Mouse (Mus musculus) stomach, embryonic 14.5 days (tissue): ENCODE data around the gene Inka1. TPM values are rescaled to one million over a fixed set of nuclear protein-coding genes. Genes with fewer than 3 reads are reported as not detected.
"Not testable (repeated sequence)": the region's sequence is repeated elsewhere in the genome, so short reads cannot be mapped to it uniquely, and the experiment has no call there.

Experiments used
- ATAC-seq: fragments of 200-750 bp; cut with Nextera tagmentation; 2 replicates; pipeline ENCODE4 v1.8.0; 2017; ENCODE audit warnings: low read depth, moderate TSS enrichment; ENCODE audit not compliant: insufficient number of reproducible peaks, insufficient read depth, low FRiP score
- H3K27ac ChIP-seq: fragments of 300-500 bp; sonication (generic); 2 replicates; pipeline ENCODE4 v1.5.1; 2014; ENCODE audit warnings: mild to moderate bottlenecking, low read length, moderate library complexity, mixed read lengths
- H3K27me3 ChIP-seq: fragments of 300-500 bp; sonication (generic); 2 replicates; pipeline ENCODE4 v1.6.1; 2014; ENCODE audit warnings: low read length, control low read depth, mixed read lengths; ENCODE audit not compliant: control insufficient read depth, insufficient read depth
- H3K36me3 ChIP-seq: fragments of 300-500 bp; sonication (generic); 2 replicates; pipeline ENCODE4 v1.6.1; 2014; ENCODE audit warnings: mild to moderate bottlenecking, control low read depth, low read length, moderate library complexity, mixed read lengths; ENCODE audit not compliant: control insufficient read depth, insufficient read depth
- H3K4me1 ChIP-seq: fragments of 300-500 bp; sonication (generic); 2 replicates; pipeline ENCODE4 v1.6.1; 2014; ENCODE audit warnings: low read length, control low read depth, mixed read lengths; ENCODE audit not compliant: control insufficient read depth, insufficient read depth
- H3K4me2 ChIP-seq: fragments of 300-500 bp; sonication (generic); replicated peaks from 2 replicates; pipeline ENCODE4 v1.6.1; 2014; ENCODE audit warnings: low read depth, low read length, control low read depth
- H3K4me3 ChIP-seq: fragments of 300-500 bp; sonication (generic); 2 replicates; pipeline ENCODE4 v1.5.1; 2014; ENCODE audit warnings: low read depth, low read length, control low read depth
- H3K9ac ChIP-seq: fragments of 300-500 bp; sonication (generic); replicated peaks from 2 replicates; pipeline ENCODE4 v1.6.1; 2014; ENCODE audit warnings: low read depth, mild to moderate bottlenecking, control low read depth, low read length, moderate library complexity, mixed read lengths
- H3K9me3 ChIP-seq: fragments of 300-500 bp; sonication (generic); 2 replicates; pipeline ENCODE4 v1.6.1; 2016; ENCODE audit warnings: low read depth, low read length, control low read depth; ENCODE audit not compliant: control insufficient read depth
- WGBS: fragments of 180-500 bp; shearing (Covaris S2); extraction: QIAGEN DNeasy Blood & Tissue Kit; methylation state at CpG from one replicate; pipeline ENCODE4 v1.1.7; 2014; 5-methylcytosine and 5-hydroxymethylcytosine counted together
- polyA plus RNA-seq: library from polyadenylated mRNA; unstranded; fragments of >200 nt; fragmentation: Nextera tagmentation; extraction: Ambion mirVana; gene quantifications from 2 replicates; pipeline ENCODE4 v1.2.1, GENCODE M21; 2014

Gene Inka1
- 52.9 and 64.9 TPM in 2 replicates for polyA plus RNA-seq

GRCm38 (mm10) chr9:107985131-107986119 lies at the start of gene Inka1:
TSS of gene Inka1 (minus strand) at chr9:107985879.
- ATAC-seq, result peak; percentile 59
- Histone ChIP-seq H3K4me3 (peak within 1 kb of the TSS; percentile 45), H3K4me2 (peak within 1 kb of the TSS; percentile 88), H3K27me3 (no peaks in the 10 kb centered on the region), H3K4me1 (peaks cover 35% of the 10 kb centered on the region), H3K9me3 (no peaks in the 10 kb centered on the region), H3K27ac (peak within 1 kb of the TSS; percentile 100), H3K9ac (peak within 1 kb of the TSS; percentile 59), H3K36me3 (no peaks in the 10 kb centered on the region; the same call in 1 of the 2 replicates)
- WGBS, result under 1% methylated on average over 56 of the region's 58 CpGs

GRCm38 (mm10) chr9:108032126-108032525 lies 46.4 kb upstream of the Inka1 start:
- H3K4me3 ChIP-seq, result no peak overlapping the region
- no peaks in the 10 kb centered on the region for H3K4me1 ChIP-seq
- ATAC-seq, result no peak
- no peak overlapping the region for H3K9ac ChIP-seq
- H3K27me3 ChIP-seq, result no peaks in the 10 kb centered on the region
- WGBS, result 94% methylated on average over 5 of the region's 5 CpGs
- H3K9me3 ChIP-seq, result no peaks in the 10 kb centered on the region
- no peak overlapping the region for H3K27ac ChIP-seq
- H3K36me3 ChIP-seq, result peaks cover 32% of the 10 kb centered on the region
- no peak overlapping the region for H3K4me2 ChIP-seq

GRCm38 (mm10) chr9:108027867-108028266 lies 42.2 kb upstream of the Inka1 start:
- 95% methylated on average over 3 of the region's 3 CpGs for WGBS
- no peak overlapping the region for H3K9ac ChIP-seq
- H3K4me2 ChIP-seq, result no peak overlapping the region
- no peak overlapping the region for H3K4me3 ChIP-seq
- no peak for ATAC-seq
- peaks cover 40% of the 10 kb centered on the region for H3K36me3 ChIP-seq
- H3K9me3 ChIP-seq, result no peaks in the 10 kb centered on the region
- H3K27me3 ChIP-seq, result no peaks in the 10 kb centered on the region
- H3K4me1 ChIP-seq, result no peaks in the 10 kb centered on the region
- no peak overlapping the region for H3K27ac ChIP-seq

- ATAC-seq, result no peak
- Histone ChIP-seq H3K9ac (no peak overlapping the region), H3K36me3 (peaks cover 34% of the 10 kb centered on the region), H3K4me2 (no peak overlapping the region), H3K4me3 (no peak overlapping the region), H3K27ac (no peak overlapping the region), H3K27me3 (no peaks in the 10 kb centered on the region), H3K4me1 (no peaks in the 10 kb centered on the region), H3K9me3 (no peaks in the 10 kb centered on the region)
- WGBS, result 87% methylated on average over 3 of the region's 3 CpGs
Observed at GRCm38 (mm10) chr9:108026584-108026983, 40.9 kb upstream of the Inka1 start.

- Histone ChIP-seq H3K36me3 (peaks cover 34% of the 10 kb centered on the region), H3K27me3 (no peaks in the 10 kb centered on the region), H3K9ac (no peak overlapping the region), H3K27ac (no peak overlapping the region), H3K4me1 (no peaks in the 10 kb centered on the region), H3K4me3 (no peak overlapping the region), H3K4me2 (no peak overlapping the region), H3K9me3 (no peaks in the 10 kb centered on the region)
- 90% methylated on average over 3 of the region's 3 CpGs for WGBS
- no peak for ATAC-seq
Observed at GRCm38 (mm10) chr9:108023216-108023615, 37.5 kb upstream of the Inka1 start.

GRCm38 (mm10) chr9:108020741-108021140 lies 35.1 kb upstream of the Inka1 start:
- no peak overlapping the region for H3K27ac ChIP-seq
- no peaks in the 10 kb centered on the region for H3K9me3 ChIP-seq
- 90% methylated on average over 1 of the region's 1 CpGs for WGBS
- no peak overlapping the region for H3K9ac ChIP-seq
- H3K36me3 ChIP-seq, result peaks cover 19% of the 10 kb centered on the region
- H3K4me1 ChIP-seq, result no peaks in the 10 kb centered on the region
- H3K27me3 ChIP-seq, result no peaks in the 10 kb centered on the region
- no peak overlapping the region for H3K4me2 ChIP-seq
- H3K4me3 ChIP-seq, result no peak overlapping the region
- ATAC-seq, result no peak

- H3K4me3 ChIP-seq, result no peak overlapping the region
- no peaks in the 10 kb centered on the region for H3K27me3 ChIP-seq
- H3K4me2 ChIP-seq, result no peak overlapping the region
- no peak overlapping the region for H3K27ac ChIP-seq
- H3K9me3 ChIP-seq, result no peaks in the 10 kb centered on the region
- H3K36me3 ChIP-seq, result no peaks in the 10 kb centered on the region
- WGBS, result 77% methylated on average over 3 of the region's 3 CpGs
- H3K9ac ChIP-seq, result no peak overlapping the region
- no peaks in the 10 kb centered on the region for H3K4me1 ChIP-seq
- no peak for ATAC-seq
Observed at GRCm38 (mm10) chr9:108017127-108017526, 31.4 kb upstream of the Inka1 start.

- not testable (repeated sequence) for ATAC-seq, H3K4me3 ChIP-seq, H3K27ac ChIP-seq, H3K9ac ChIP-seq, H3K36me3 ChIP-seq, H3K27me3 ChIP-seq, H3K4me2 ChIP-seq, H3K4me1 ChIP-seq, H3K9me3 ChIP-seq
- 100% methylated on average over 2 of the region's 2 CpGs for WGBS
Observed at GRCm38 (mm10) chr9:108013577-108013976, 27.9 kb upstream of the Inka1 start.
